Mouse (Mus musculus) Muller cell, postnatal 12 days (primary cell): Measurements from ENCODE around the gene Foxn3.

ENCODE experiments used
- DNase-seq: peaks from one replicate; pipeline ENCODE4 v3.0.0-alpha.2; 2015; ENCODE audit errors: inconsistent ontology term

The Foxn3 gene

GRCm38 (mm10) chr12:99464291-99464690 lies 99.1 kb downstream of the Foxn3 start:
- no peak for DNase-seq

DNA sequence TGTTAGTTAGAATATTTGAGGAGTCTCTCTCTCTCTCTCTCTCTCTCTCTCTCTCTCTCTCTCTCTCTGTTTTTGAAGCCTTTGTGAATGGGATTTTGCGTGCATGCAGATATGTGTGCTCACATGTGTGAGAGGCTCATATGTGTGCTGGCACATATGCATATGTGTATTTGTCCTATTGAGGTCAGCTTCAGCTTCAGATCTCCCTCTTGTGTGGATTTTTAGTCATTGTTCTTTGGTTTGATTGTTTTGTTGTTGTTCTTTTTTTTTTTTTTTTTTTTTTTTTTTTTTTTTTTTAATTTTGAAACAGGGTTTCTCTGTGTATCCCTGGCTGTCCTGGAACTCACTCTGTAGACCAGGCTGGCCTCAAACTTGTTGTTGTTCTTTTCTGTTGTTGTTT lies 100.5 kb downstream of the Foxn3 start:
- peak; percentile 18 for DNase-seq

- DNase-seq, result no peak
These were observed 101.1 kb downstream of the Foxn3 start for GRCm38 (mm10) chr12:99462302-99462701.

GRCm38 (mm10) chr12:99457521-99458205 lies 105.7 kb downstream of the Foxn3 start:
- no peak for DNase-seq

DNA sequence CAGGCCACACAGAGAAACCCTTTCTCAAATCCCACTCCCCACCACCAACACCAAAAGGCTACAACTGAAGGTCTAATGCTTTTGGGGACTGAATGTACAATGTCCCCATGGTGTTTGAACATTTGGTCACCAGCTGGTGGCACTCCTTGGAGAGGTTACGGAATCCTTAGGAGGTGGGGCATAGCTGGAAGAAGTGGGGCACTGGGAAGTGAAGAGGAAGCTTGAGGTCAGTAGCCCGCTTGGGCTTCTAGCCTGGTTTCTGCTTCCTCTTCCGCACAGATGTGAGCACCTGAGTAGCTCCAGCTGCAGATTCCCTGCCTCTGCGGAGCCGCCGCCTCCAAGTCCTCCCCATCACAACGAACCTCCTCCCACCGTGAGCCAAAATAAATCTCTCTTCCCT lies 107.8 kb downstream of the Foxn3 start:
- no peak for DNase-seq

DNA sequence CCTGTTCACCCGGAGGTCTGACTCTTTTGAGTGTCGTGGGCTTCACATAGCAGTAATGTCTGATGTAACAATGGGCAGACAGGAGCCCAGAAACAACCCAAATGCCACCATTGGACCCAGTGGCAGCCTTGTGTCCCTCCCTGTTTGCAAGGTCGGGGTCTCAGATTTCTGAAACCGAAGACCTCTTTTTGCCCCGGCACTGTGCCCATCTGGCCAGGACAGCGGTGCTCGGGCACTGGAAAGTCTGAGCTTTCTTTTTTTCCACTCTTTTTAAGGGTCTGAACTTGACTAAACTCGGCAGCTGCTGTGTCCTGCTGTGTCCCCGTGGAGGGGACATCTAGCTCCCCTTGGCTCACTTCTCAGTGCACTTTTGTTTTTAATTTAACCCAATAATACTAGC lies 109.0 kb downstream of the Foxn3 start:
- no peak for DNase-seq

DNA sequence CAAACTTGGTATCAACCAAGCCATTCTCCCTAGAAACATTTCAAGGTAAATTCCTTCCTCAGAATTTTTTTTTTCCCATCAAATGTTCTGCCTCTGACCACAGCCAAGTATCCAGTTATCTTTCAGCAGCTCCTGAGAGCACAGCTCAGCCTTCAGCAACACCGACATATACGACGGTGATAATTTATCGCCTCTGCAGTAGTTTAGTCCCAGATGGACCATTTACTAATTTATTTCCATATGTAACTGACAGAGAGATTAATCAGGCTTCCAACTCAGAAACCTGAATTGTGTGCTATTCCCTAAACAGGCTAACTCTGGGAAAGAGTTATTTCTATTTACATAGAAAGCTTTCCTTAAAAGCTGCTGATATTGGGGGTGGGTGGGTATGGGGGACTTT lies 109.6 kb downstream of the Foxn3 start:
- DNase-seq, result no peak

- DNase-seq, result no peak
These were observed 113.3 kb downstream of the Foxn3 start for GRCm38 (mm10) chr12:99450076-99450475.

- no peak for DNase-seq
These were observed 115.6 kb downstream of the Foxn3 start for GRCm38 (mm10) chr12:99447791-99448190.

DNA sequence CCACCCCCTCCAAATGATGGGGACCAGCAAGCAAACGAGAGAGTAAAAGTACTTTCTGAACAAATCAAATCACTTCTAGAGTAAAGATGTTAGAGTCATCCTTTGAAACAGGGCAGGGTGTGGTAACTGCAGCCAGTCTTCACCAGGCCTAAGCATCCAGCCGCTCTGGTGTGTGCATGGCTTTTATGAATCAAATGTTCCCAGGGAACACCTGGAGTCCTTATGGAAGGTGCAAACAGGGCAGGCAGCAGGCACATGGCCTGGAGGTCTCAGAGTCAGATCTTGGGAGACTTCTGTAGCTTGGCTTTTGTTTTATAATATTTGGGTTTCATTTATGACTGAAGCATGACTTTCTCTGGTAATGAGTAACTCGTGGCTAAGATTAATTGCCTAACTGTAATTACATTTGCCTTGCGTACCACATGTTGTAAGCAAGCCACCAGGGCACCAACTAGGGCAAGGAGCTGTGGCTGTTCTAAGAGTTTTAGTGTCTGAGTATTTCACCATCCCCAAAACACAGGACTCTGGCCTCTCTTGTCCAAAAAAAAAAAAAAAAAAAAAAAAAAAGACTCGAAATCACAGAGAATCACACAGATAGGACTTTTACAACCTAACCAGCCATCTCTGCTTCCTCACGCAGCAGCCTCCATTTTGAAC lies 118.2 kb downstream of the Foxn3 start:
- DNase-seq, result no peak

GRCm38 (mm10) chr12:99442819-99443218 lies 120.6 kb downstream of the Foxn3 start:
- DNase-seq, result no peak

- DNase-seq, result no peak
These were observed 122.4 kb downstream of the Foxn3 start for GRCm38 (mm10) chr12:99440953-99441352.

DNA sequence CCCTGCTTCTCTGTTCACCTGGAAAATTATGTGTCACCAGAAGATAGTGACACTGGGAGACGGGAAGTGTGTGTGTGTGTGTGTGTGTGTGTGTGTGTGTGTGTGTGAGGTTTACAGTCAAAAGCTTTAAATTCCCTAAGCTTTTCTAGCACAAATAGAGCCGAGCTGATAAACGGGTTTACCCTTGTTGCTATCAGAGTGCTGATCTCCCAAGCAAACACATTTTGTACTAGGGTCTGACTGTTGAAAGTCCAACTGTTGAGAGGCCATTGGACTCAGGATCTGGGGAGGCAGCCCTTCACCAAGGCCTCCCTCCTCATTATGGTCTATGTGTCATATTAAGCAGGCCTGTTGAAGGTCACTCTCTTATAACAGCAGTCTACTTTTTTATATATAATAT lies 123.4 kb downstream of the Foxn3 start:
- DNase-seq, result no peak

DNA sequence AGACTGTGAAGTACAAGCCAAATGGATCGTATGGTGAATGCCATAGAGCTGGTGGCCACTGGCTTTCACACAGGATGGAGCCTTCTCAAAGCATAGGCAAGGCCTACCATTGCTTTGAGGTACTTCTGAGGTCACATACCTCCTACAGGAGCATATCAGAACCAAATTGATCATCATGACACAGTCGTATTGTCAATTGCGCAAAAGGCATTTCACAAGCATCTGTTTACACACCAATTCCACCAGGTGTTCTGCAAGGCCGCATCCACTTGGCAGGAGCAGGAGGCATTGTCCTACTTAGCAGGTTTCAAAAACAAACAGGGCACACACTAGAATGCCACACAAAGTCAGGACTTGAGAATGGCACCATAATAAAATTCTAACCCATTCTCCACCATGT lies 128.2 kb downstream of the Foxn3 start:
- no peak for DNase-seq

- no peak for DNase-seq
These were observed 130.0 kb downstream of the Foxn3 start for GRCm38 (mm10) chr12:99433402-99433801.

GRCm38 (mm10) chr12:99431541-99431940 lies 131.8 kb downstream of the Foxn3 start:
- no peak for DNase-seq

- no peak for DNase-seq
These were observed 132.4 kb downstream of the Foxn3 start for GRCm38 (mm10) chr12:99430992-99431391.

GRCm38 (mm10) chr12:99429101-99429500 lies 134.3 kb downstream of the Foxn3 start:
- DNase-seq, result no peak

- DNase-seq, result no peak
These were observed 137.0 kb downstream of the Foxn3 start for GRCm38 (mm10) chr12:99426207-99426916.

GRCm38 (mm10) chr12:99419396-99419760 lies 144.0 kb downstream of the Foxn3 start:
- no peak for DNase-seq

GRCm38 (mm10) chr12:99418476-99419395 lies 144.6 kb downstream of the Foxn3 start:
- no peak for DNase-seq

DNA sequence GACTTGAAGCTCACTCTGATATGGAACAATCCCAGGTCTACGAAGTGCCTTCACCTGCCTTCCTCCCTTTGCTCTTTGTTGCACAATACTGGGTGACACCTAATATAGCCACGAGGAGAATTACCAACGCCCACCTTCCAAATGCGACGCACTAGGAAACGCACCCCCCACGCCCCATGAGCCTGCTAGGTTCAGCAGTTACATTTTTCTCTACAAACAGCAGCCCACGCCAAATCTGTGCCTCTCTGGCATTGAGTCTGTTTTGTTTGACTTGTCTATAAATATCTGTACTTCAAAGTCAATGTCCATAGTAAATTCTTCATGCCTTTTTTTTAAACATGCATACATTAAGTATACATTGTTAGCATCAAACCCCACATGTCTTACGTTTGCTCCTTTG lies 145.5 kb downstream of the Foxn3 start:
- DNase-seq, result no peak
